Mouse (Mus musculus) thymus, adult 2 months (tissue): ENCODE measurements at regions not wholly inside any gene's neighbourhood (a gene's known extent, or its start where the extent isn't known, plus 50 kb on each side); places are given as distances from the start of the nearest gene placed in this dataset.

Source experiments
- CTCF ChIP-seq: fragments of 200-500 bp; IDR thresholded peaks from 2 replicates; pipeline ENCODE4 v1.5.1; 2012; ENCODE audit warnings: mild to moderate bottlenecking, control low read depth, low read length, moderate library complexity, borderline replicate concordance; ENCODE audit not compliant: control insufficient read depth, poor library complexity, insufficient read depth; ENCODE audit errors: extremely low read depth
- POLR2A ChIP-seq: fragments of 200-500 bp; IDR thresholded peaks from 2 replicates; pipeline ENCODE4 v1.6.1; 2012; ENCODE audit warnings: mild to moderate bottlenecking, low read length, control low read depth, moderate library complexity; ENCODE audit not compliant: control insufficient read depth, poor library complexity, insufficient read depth; ENCODE audit errors: extremely low read depth

- TF ChIP-seq CTCF = no peak
- TF ChIP-seq POLR2A = no peak
Observed at GRCm38 (mm10) chr11:25314645-25315044, 895.9 kb downstream of the 5730522E02Rik start.
